Mouse (Mus musculus): ENCODE data around the gene Dlg3.

Dlg3 gene

GRCm38 (mm10) chrX:100767181-100767884, at the start of gene Dlg3:
Dlg3 (plus strand) TSS chrX:100767722.
- in situ Hi-C loops (cut with MboI; ENCODE audit: unreplicated experiment in 2 of 2), result loop anchor here (25.0 kb wide), 3 partner anchors 170 to 745 kb away; no protein-coding TSS in a partner anchor

- in situ Hi-C loops (cut with MboI; ENCODE audit: unreplicated experiment in 2 of 2), result loop anchor here in 1 of 2 experiments (25.0 kb wide), 1 partner anchor 1592 kb away; the partner anchor contains the start of gene Efnb1
Observed at GRCm38 (mm10) chrX:100728947-100729346, 38.6 kb upstream of the Dlg3 start.

GRCm38 (mm10) chrX:100729665-100730188, 37.8 kb upstream of the Dlg3 start, which contains the start of gene Gdpd2:
Gdpd2 (plus strand) TSS chrX:100729873.
- in situ Hi-C loops (cut with MboI; ENCODE audit: unreplicated experiment in 2 of 2), result loop anchor here (10.0 to 25.0 kb wide), 3 partner anchors 235 to 1605 kb away; partner anchors contain the start of genes Igbp1 (in 2 of the 2) and Efnb1 (in 1 of the 2)

- in situ Hi-C loops (cut with MboI; ENCODE audit: unreplicated experiment in 2 of 2), result loop anchor here (10.0 to 25.0 kb wide), 3 partner anchors 235 to 1605 kb away; partner anchors contain the start of genes Igbp1 (in 2 of the 2) and Efnb1 (in 1 of the 2)
Observed at GRCm38 (mm10) chrX:100730266-100730665, 37.3 kb upstream of the Dlg3 start.

GRCm38 (mm10) chrX:100734359-100734758, 33.2 kb upstream of the Dlg3 start:
- in situ Hi-C loops (cut with MboI; ENCODE audit: unreplicated experiment in 2 of 2), result loop anchor here (10.0 to 25.0 kb wide), 3 partner anchors 240 to 1610 kb away; partner anchors contain the start of genes Igbp1 (in 2 of the 2) and Efnb1 (in 1 of the 2)

GRCm38 (mm10) chrX:100738918-100739317, 28.6 kb upstream of the Dlg3 start:
- in situ Hi-C loops (cut with MboI; ENCODE audit: unreplicated experiment in 2 of 2), result loop anchor here (10.0 to 25.0 kb wide), 3 partner anchors 244 to 1614 kb away; partner anchors contain the start of genes Igbp1 (in 2 of the 2) and Efnb1 (in 1 of the 2)

- in situ Hi-C loops (cut with MboI; ENCODE audit: unreplicated experiment in 2 of 2), result loop anchor here (10.0 to 25.0 kb wide), 3 partner anchors 245 to 1615 kb away; partner anchors contain the start of genes Igbp1 (in 2 of the 2) and Efnb1 (in 1 of the 2)
Observed at GRCm38 (mm10) chrX:100739443-100739842, 28.1 kb upstream of the Dlg3 start.

GRCm38 (mm10) chrX:100740785-100741184, 26.7 kb upstream of the Dlg3 start:
- in situ Hi-C loops (cut with MboI; ENCODE audit: unreplicated experiment in 2 of 2), result loop anchor here in 1 of 2 experiments (25.0 kb wide), 1 partner anchor 1603 kb away; the partner anchor contains the start of gene Efnb1

- in situ Hi-C loops (cut with MboI; ENCODE audit: unreplicated experiment in 2 of 2), result loop anchor here in 1 of 2 experiments (25.0 kb wide), 1 partner anchor 1605 kb away; the partner anchor contains the start of gene Efnb1
Observed at GRCm38 (mm10) chrX:100741940-100742339, 25.6 kb upstream of the Dlg3 start.

- in situ Hi-C loops (cut with MboI; ENCODE audit: unreplicated experiment in 2 of 2), result loop anchor here (25.0 kb wide), 3 partner anchors 171 to 746 kb away; no protein-coding TSS in a partner anchor
Observed at GRCm38 (mm10) chrX:100765855-100766254, 1.7 kb upstream of the Dlg3 start.

GRCm38 (mm10) chrX:100767885-100768626, 534 bp downstream of the Dlg3 start:
- in situ Hi-C loops (cut with MboI; ENCODE audit: unreplicated experiment in 2 of 2), result loop anchor here (25.0 kb wide), 3 partner anchors 169 to 744 kb away; no protein-coding TSS in a partner anchor

GRCm38 (mm10) chrX:100769281-100769680, 1.8 kb downstream of the Dlg3 start:
- in situ Hi-C loops (cut with MboI; ENCODE audit: unreplicated experiment in 2 of 2), result loop anchor here (25.0 kb wide), 3 partner anchors 168 to 743 kb away; no protein-coding TSS in a partner anchor

- in situ Hi-C loops (cut with MboI; ENCODE audit: unreplicated experiment in 2 of 2), result loop anchor here (10.0 to 25.0 kb wide), 5 partner anchors 163 to 738 kb away; no protein-coding TSS in a partner anchor
Observed at GRCm38 (mm10) chrX:100774341-100774811, 6.9 kb downstream of the Dlg3 start.

- in situ Hi-C loops (cut with MboI; ENCODE audit: unreplicated experiment in 2 of 2), result loop anchor here (10.0 to 25.0 kb wide), 4 partner anchors 169 to 737 kb away; no protein-coding TSS in a partner anchor
Observed at GRCm38 (mm10) chrX:100775405-100775804, 7.9 kb downstream of the Dlg3 start.

GRCm38 (mm10) chrX:100776494-100776893, 9.0 kb downstream of the Dlg3 start:
- in situ Hi-C loops (cut with MboI; ENCODE audit: unreplicated experiment in 2 of 2), result loop anchor here (10.0 to 25.0 kb wide), 4 partner anchors 168 to 736 kb away; no protein-coding TSS in a partner anchor

GRCm38 (mm10) chrX:100776985-100777654, 9.6 kb downstream of the Dlg3 start:
- in situ Hi-C loops (cut with MboI; ENCODE audit: unreplicated experiment in 2 of 2), result loop anchor here (10.0 to 25.0 kb wide), 4 partner anchors 168 to 735 kb away; no protein-coding TSS in a partner anchor

- in situ Hi-C loops (cut with MboI; ENCODE audit: unreplicated experiment in 2 of 2), result loop anchor here (10.0 to 25.0 kb wide), 4 partner anchors 167 to 735 kb away; no protein-coding TSS in a partner anchor
Observed at GRCm38 (mm10) chrX:100777655-100778234, 10.2 kb downstream of the Dlg3 start.

GRCm38 (mm10) chrX:100778397-100778796, 10.9 kb downstream of the Dlg3 start:
- in situ Hi-C loops (cut with MboI; ENCODE audit: unreplicated experiment in 2 of 2), result loop anchor here (10.0 to 25.0 kb wide), 4 partner anchors 166 to 734 kb away; no protein-coding TSS in a partner anchor
